Mouse (Mus musculus) brain, embryonic 18.5 days (tissue): ENCODE measurements around the gene Inpp5b.

Experiments
- DNase-seq: peaks from one replicate; pipeline ENCODE4 v3.0.0-alpha.2; 2012; ENCODE audit warnings: low read depth, low spot score

The Inpp5b gene

DNA sequence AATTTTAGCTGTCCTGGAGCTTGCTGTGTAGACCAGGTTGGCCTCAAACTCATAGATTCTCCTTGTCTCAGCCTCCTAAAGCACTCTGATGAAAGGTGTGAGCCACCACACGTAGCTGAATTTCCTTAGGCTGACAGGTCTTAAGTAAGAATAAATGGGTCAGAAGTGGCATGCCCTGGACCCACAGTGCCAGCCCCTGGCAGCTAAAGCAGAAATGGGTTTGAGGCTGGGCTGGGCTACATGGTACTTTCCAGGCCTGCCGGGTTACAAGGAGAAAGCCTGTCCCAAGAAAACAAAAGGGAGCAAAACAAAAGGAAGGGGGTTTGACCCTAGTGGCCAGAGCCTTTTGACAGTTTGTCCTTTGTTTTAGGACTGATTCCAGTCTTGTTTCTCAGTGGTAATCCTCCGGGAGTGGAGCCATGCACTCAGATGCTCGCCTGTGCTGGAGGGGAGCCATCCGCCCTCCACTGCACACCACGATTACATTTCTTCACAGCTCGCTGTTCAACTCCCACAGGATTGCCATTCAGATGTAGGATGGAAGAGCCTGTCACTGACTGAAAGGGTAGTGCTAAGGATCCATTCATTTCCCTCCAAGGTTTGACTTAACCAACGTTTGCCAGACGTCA is 69.8 kb downstream of the Inpp5b start:
- no peak for DNase-seq

DNA sequence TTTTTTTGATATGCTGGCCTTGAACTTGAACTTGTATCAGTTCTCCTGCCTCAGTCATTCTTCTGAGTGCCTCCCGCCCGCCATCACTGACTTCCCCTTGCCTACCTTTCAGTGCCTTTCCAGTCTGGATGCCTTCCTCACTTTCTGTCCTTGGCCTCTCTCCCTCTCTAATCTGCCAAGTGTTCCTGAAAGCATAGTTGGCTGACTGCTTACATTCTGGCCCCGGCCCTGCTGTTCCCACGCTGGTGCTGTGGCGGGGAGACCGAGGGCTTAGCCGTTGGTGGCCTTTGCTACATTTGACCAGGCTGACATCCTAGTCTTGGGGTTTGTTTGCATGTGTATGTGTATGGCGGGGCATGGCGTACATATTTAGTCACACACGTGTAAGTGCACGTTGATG is 74.3 kb downstream of the Inpp5b start:
- DNase-seq: no peak

DNA sequence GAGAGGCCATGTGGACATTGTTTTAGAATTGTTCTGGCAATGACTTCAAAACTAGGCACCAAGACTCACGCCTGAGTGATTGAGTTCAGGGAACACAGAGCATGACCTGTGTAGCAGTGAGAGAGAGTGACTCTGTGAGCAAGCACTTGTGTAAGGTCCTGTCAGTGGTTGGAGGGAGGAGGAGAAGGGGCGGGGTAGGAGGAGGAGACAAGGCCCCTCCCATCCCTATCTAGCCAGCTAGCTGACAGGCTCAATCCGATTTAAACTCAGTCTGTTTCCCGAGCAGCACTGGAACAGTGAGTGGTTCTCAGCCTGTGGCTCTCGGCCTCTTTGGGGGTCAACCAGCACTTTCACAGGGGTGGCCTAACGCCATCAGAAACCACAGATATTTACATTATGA is 76.2 kb downstream of the Inpp5b start:
- no peak for DNase-seq

DNA sequence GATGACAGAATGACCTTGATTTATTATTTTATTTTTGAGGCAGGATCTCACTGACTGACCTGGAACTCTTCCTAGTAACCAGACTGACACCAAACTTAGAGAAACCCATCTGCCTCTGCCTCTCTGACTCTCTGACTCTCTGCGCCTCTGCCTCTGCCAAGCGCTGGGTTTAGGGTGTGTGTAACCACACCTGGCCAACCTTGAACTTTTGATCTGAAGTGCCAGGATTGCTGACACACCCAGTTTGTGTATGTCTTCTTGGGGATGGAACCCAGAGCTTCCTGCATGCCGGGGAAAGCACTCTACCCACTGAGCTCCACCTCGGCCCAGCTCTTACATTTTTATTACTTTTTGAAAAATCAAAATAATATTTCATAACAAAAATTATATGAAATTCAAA is 77.2 kb downstream of the Inpp5b start:
- no peak for DNase-seq

DNA sequence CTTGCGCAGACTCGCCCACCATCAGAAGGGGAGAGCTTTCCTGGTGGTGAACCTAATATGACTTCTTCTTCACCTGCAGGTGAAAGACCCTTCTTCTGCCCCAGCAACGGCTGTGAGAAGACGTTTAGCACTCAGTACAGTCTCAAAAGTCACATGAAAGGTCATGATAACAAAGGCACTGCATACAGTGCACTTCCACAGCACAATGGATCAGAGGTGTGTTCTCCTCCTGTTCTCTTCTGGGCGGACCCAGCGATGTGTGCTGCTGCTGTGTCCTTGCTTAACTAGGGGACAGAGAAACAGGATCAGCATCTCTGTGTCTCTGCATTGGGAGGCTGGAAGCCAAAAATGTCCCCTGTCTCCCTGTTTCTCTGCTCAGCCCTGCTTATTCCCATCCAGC is 83.3 kb downstream of the Inpp5b start:
- DNase-seq: no peak

DNA sequence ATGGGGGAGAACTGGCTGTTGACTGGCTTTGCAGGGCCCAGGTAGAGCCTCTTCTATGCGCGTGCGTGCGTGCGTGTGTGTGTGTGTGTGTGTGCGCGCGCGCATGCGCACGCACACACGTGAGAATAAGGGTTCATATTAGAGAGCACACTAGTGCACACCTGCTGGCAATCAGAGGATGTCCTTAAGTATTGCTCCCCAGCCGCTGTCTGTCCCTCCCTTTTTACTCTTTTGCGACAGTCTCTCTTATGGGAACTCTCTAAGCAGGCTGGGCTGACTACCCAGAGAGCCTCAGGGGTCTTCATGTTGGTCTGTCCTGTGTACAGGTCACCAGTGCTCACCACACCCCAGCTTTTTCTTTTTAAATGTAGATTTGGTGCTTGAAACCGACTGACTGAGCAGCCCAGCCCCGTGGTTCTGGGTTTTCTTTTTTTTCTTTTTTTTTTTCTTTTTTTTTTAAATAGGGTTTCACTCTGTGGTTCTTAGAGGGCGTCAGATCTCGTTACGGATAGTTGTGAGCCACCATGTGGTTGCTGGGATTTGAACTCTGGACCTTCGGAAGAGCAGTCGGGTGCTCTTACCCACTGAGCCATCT is 83.8 kb downstream of the Inpp5b start:
- no peak for DNase-seq

DNA sequence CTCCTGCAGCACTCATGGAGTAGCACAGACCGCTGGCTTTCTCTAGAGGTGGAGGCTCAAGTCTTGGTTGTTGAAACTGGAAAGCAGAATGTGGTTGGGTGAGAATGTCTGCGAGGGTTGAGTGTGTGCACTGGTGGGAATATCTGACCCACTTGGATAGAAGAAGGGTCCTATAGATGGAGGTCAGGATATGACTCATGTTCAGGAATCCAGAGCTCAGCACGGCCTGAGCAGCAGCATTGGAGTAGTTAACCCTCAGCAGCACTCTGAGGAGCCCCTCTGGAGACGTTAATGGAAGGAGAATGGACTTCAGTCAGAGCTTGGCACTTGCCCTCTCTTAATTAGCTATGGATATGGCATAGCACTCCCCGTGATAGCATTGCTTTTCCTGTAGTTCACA is 88.0 kb downstream of the Inpp5b start:
- DNase-seq: no peak

DNA sequence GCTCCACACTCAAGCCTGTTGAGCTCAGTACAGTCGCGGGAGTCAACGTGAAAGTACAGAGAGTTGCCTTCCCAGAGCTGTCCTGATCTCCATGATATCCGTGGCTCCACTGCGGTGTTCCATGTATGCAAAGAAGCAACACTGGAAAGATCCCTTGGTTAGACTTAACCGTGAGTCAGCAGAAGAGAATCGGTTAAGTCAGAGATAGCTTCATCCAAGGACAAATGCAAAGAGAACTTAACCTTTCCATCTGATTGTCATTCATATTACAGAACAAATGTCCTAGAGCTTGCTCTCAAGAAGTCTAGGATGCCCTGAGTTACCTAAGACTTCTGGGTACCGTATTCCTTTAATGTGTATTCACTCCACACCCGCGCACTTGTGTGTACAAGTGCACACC is 91.1 kb downstream of the Inpp5b start:
- DNase-seq: no peak

DNA sequence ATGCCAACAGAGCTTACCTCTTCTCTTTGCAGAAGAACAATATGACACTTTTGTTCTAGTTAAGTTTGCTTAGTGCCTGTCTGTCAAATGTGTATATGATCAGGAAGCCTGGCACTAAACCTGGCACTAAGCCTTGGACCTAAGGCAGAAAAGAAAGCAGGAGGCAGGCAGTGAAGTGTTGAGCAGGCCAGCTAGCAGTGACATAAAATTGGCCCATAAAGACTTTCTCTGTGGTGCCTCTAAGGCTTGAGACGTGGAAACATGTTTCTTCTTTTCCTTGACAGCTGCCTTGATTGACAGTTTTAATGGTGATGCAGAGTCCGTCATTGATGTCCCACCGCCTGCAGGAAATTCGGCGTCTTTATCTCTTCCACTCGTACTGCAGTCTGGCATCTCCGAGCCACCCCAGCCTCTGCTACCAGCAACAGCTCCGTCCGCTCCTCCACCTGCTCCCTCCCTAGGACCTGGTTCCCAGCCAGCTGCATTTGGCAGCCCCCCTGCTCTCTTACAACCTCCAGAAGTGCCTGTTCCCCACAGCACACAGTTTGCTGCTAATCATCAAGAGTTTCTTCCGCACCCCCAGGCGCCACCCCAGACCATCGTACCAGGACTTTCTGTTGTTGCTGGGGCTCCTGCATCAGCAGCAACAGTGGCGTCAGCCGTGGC is 96.5 kb downstream of the Inpp5b start:
- no peak for DNase-seq

DNA sequence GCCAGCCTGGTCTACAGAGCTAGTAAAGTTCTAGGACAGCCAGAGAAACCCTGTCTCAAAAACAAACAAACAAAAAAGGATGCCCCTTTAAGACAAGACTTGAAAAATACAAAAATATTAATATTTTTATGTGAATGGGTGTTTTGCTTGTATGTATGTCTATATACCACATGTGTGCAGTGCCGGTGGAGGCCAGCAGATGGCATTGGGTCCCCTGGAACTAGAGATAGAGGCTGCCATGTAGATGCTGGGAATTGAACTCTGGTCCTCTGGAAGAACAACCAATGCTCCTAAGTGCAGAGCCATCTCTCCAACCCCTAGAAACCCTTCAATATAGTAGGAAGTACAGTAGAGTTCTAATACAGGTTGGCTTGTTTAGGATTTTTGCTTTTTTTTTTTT is 99.3 kb downstream of the Inpp5b start:
- no peak for DNase-seq

DNA sequence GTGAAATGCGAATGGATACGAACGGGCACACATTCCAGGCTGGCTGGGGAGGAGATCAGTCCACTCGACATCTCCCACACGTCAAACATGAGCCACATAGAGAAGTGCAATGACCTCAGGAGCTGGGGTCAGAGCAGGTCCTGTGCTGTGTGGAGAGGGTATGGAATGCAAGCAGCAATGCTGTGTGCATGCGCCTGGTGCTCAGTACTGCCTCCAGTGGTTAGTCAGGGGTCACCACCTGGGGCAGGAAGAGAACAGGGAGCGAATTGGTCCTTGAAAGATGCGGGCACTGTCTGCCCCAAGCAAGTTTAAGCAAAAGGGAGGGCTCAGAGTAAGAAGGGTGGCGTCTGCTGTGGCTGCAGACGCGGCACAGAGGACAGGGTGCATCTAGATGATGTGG is 101.8 kb downstream of the Inpp5b start:
- no peak for DNase-seq

DNA sequence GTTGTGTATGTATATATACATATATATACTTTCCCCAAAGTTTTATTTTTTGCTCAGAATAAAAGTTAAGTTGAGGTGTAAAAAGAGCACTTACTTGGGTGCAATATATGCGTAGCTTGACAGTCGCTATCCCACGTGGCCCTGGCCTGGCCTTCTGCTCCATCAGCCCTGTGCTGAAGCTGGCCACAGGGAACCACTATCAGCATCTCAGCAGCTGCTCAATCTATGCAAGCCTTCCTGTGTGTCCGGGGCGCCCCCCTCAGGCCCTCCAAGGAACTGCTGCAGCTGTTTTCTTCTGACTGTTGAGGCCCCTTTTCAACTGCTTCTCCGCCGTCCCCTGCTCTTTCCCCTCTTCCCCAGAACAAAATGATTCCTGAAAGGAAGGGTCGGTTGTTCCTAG is 105.9 kb downstream of the Inpp5b start:
- DNase-seq: no peak

DNA sequence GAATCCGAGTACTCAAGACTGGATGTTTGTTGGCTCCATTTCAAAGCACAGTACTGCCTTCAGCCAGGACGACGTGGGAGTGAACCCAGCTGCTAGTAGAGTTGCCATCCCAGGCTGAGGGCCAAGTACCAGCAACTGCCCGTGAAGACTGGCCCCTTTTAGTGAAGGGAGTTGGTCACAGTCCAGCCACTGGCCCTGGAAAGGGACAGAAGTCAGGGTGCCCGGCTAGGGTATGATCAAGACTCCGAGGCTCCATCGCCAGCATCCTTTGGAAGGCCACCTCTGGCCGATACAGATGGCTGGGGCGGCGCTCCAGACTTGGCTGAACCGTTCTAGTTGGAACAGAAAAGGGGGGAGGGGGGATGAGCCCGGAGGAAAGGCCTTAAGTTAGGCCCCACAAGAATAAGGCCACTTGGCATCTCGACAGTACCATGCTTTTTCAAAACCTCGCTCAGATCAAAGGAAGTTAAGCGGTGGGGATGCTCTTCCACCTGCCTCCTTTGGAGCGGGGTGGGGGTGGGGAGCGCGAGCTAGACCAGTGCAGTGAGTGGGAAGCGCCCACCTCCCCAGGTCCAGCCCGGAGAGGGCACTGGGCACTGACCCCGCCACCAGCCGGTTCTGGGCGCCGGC is 108.1 kb downstream of the Inpp5b start:
- DNase-seq: peak; percentile 34

DNA sequence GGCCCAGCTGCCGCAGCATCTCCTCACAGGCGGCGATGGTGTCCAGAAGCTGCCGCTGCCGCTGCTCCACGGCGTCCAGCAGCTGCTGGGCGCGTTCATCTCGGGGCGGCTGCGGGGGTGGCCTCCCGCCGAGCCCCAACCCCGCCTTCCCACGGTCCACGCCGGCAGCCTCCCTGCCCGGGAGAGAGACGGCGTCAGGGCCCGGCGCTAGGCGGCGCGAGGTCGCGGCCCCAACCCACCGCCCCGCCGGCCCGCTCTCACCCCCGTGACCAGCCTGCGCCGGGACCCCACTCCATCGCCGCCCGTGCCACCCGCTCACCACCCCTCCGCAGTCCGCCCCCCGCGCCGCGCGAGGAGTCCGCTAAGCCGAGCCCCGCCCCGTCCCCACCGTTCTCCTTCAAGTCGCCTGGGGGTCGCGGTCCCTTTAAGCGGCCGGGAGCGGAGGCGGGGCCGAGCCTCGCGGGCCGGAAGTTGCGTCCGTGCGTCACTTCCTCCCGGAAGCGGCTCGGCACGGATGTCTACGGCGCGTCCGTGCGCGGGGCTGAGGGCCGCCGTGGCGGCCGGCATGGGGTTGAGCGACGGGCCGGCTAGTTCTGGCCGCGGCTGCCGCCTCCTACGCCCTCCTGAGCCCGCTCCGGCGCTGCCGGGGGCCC is 108.7 kb downstream of the Inpp5b start, which contains the start of gene Yrdc:
Gene Yrdc (plus strand): TSS at position 419 of the 653 bp plus-strand sequence.
- peak; percentile 89 for DNase-seq
